Mouse (Mus musculus) lung, embryonic 16.5 days (tissue): Measurements from ENCODE around the gene Hoxc8. TPM values are rescaled to one million over a fixed set of nuclear protein-coding genes. Genes with fewer than 3 reads are reported as not detected.

Source experiments
- ATAC-seq: fragments of 200-750 bp; cut with Nextera tagmentation; 2 replicates; pipeline ENCODE4 v1.8.0; 2017; ENCODE audit warnings: low read depth, mild to moderate bottlenecking, moderate library complexity
- H3K27ac ChIP-seq: fragments of 300-500 bp; sonication (generic); 2 replicates; pipeline ENCODE4 v1.5.1; 2014; ENCODE audit warnings: mild to moderate bottlenecking, control low read depth, low read length
- H3K27me3 ChIP-seq: fragments of 300-500 bp; sonication (generic); 2 replicates; pipeline ENCODE4 v1.6.1; 2014; ENCODE audit warnings: low read depth, low read length, mixed read lengths; ENCODE audit not compliant: control insufficient read depth, insufficient read depth
- H3K36me3 ChIP-seq: fragments of 300-500 bp; sonication (generic); 2 replicates; pipeline ENCODE4 v1.6.1; 2014; ENCODE audit warnings: low read length; ENCODE audit not compliant: control insufficient read depth, insufficient read depth
- H3K4me1 ChIP-seq: fragments of 300-500 bp; sonication (generic); replicated peaks from 2 replicates; pipeline ENCODE4 v1.6.1; 2014; ENCODE audit warnings: low read length, mixed read lengths; ENCODE audit not compliant: control insufficient read depth, insufficient read depth
- H3K4me2 ChIP-seq: fragments of 300-500 bp; sonication (generic); 2 replicates; pipeline ENCODE4 v1.6.1; 2014; ENCODE audit warnings: low read depth, low read length, control low read depth
- H3K4me3 ChIP-seq: fragments of 300-500 bp; sonication (generic); 2 replicates; pipeline ENCODE4 v1.5.1; 2014; ENCODE audit warnings: mild to moderate bottlenecking, low read length, control low read depth
- H3K9ac ChIP-seq: fragments of 300-500 bp; sonication (generic); 2 replicates; pipeline ENCODE4 v1.6.1; 2014; ENCODE audit warnings: low read length, control low read depth
- H3K9me3 ChIP-seq: fragments of 300-500 bp; sonication (generic); 2 replicates; pipeline ENCODE4 v1.6.1; 2016; ENCODE audit warnings: low read length; ENCODE audit not compliant: control insufficient read depth
- WGBS: fragments of 180-500 bp; shearing (Covaris S2); extraction: QIAGEN DNeasy Blood & Tissue Kit; methylation state at CpG from one replicate; pipeline ENCODE4 v1.1.7; 2014; 5-methylcytosine and 5-hydroxymethylcytosine counted together
- polyA plus RNA-seq: library from polyadenylated mRNA; unstranded; fragments of >200 nt; fragmentation: Nextera tagmentation; extraction: Ambion mirVana; gene quantifications from 2 replicates; pipeline ENCODE4 v1.2.1, GENCODE M21; 2015

Hoxc8 gene
- polyA plus RNA-seq, 1 experiment from 2014 or later = 0.10 TPM

- Histone ChIP-seq H3K4me2 (no peak overlapping the region), H3K36me3 (no peaks in the 10 kb centered on the region), H3K9ac (no peak overlapping the region), H3K4me1 (no peaks in the 10 kb centered on the region), H3K4me3 (no peak overlapping the region), H3K27ac (no peak overlapping the region), H3K9me3 (no peaks in the 10 kb centered on the region), H3K27me3 (peaks cover 97% of the 10 kb centered on the region)
- no peak for ATAC-seq
- WGBS = 3% methylated on average over 27 of the region's 27 CpGs
Measured at GRCm38 (mm10) chr15:103009265-103010111, 19.1 kb downstream of the Hoxc8 start.

GRCm38 (mm10) chr15:103010112-103010846 is 19.9 kb downstream of the Hoxc8 start:
- no peak overlapping the region for H3K27ac ChIP-seq
- 3% methylated on average over 31 of the region's 31 CpGs for WGBS
- no peaks in the 10 kb centered on the region for H3K4me1 ChIP-seq
- H3K27me3 ChIP-seq = peaks cover 97% of the 10 kb centered on the region
- no peaks in the 10 kb centered on the region for H3K36me3 ChIP-seq
- H3K4me3 ChIP-seq = no peak overlapping the region
- ATAC-seq = no peak
- no peaks in the 10 kb centered on the region for H3K9me3 ChIP-seq
- H3K4me2 ChIP-seq = no peak overlapping the region
- H3K9ac ChIP-seq = no peak overlapping the region

GRCm38 (mm10) chr15:103010847-103011555 is 20.6 kb downstream of the Hoxc8 start:
- Histone ChIP-seq H3K4me3 (no peak overlapping the region), H3K27ac (no peak overlapping the region), H3K9me3 (no peaks in the 10 kb centered on the region), H3K4me2 (no peak overlapping the region), H3K4me1 (no peaks in the 10 kb centered on the region), H3K27me3 (peaks cover 97% of the 10 kb centered on the region), H3K36me3 (no peaks in the 10 kb centered on the region), H3K9ac (no peak overlapping the region)
- 9% methylated on average over 28 of the region's 28 CpGs for WGBS
- ATAC-seq = no peak

GRCm38 (mm10) chr15:103011928-103012486 is 21.6 kb downstream of the Hoxc8 start:
- H3K9ac ChIP-seq = no peak overlapping the region
- H3K4me1 ChIP-seq = no peaks in the 10 kb centered on the region
- H3K9me3 ChIP-seq = no peaks in the 10 kb centered on the region
- peaks cover 97% of the 10 kb centered on the region for H3K27me3 ChIP-seq
- no peaks in the 10 kb centered on the region for H3K36me3 ChIP-seq
- H3K4me3 ChIP-seq = no peak overlapping the region
- 8% methylated on average over 26 of the region's 26 CpGs for WGBS
- ATAC-seq = no peak
- no peak overlapping the region for H3K4me2 ChIP-seq
- no peak overlapping the region for H3K27ac ChIP-seq

- no peaks in the 10 kb centered on the region for H3K9me3 ChIP-seq
- 6% methylated on average over 17 of the region's 17 CpGs for WGBS
- no peak overlapping the region for H3K27ac ChIP-seq
- no peak overlapping the region for H3K9ac ChIP-seq
- peak; percentile 26; the same call in 1 of the 2 replicates for ATAC-seq
- no peaks in the 10 kb centered on the region for H3K4me1 ChIP-seq
- H3K4me2 ChIP-seq = peak overlapping the region; percentile 43
- H3K36me3 ChIP-seq = no peaks in the 10 kb centered on the region
- H3K27me3 ChIP-seq = peaks cover 97% of the 10 kb centered on the region
- peak overlapping the region; percentile 37 for H3K4me3 ChIP-seq
Measured at GRCm38 (mm10) chr15:103013238-103013984, 23.0 kb downstream of the Hoxc8 start.

- Histone ChIP-seq H3K36me3 (no peaks in the 10 kb centered on the region), H3K27ac (no peak overlapping the region), H3K27me3 (peaks cover 97% of the 10 kb centered on the region), H3K4me1 (no peaks in the 10 kb centered on the region), H3K9me3 (no peaks in the 10 kb centered on the region), H3K4me3 (peak overlapping the region; percentile 37), H3K4me2 (peak overlapping the region; percentile 43), H3K9ac (no peak overlapping the region)
- ATAC-seq = peak; percentile 57
- under 1% methylated on average over 43 of the region's 57 CpGs for WGBS
Measured at GRCm38 (mm10) chr15:103014166-103015008, 24.0 kb downstream of the Hoxc8 start.

- H3K4me3 ChIP-seq = peak overlapping the region; percentile 37; the same call in 1 of the 2 replicates
Measured at GRCm38 (mm10) chr15:103015009-103015399, 24.6 kb downstream of the Hoxc8 start.

More at GRCm38 (mm10) chr15:103015009-103015399, 24.6 kb downstream of the Hoxc8 start:
- 3% methylated on average over 24 of the region's 28 CpGs for WGBS
- no peak for ATAC-seq
- no peaks in the 10 kb centered on the region for H3K36me3 ChIP-seq
- peak overlapping the region; percentile 43 for H3K4me2 ChIP-seq
- no peak overlapping the region for H3K27ac ChIP-seq
- peaks cover 97% of the 10 kb centered on the region for H3K27me3 ChIP-seq
- no peak overlapping the region for H3K9ac ChIP-seq
- no peaks in the 10 kb centered on the region for H3K4me1 ChIP-seq
- H3K9me3 ChIP-seq = no peaks in the 10 kb centered on the region
